In genomic region chr2:10142472-10143454, GRCm38 (mm10) we compare ENCODE assay signal across 9 mouse cellular contexts. TPM values are rescaled to one million over a fixed set of nuclear protein-coding genes. Genes with fewer than 3 reads are reported as not detected.
A peak's percentile ranks its signal among the peaks of the same experiment; 100 is the strongest.
DNase-seq lines count a peak whose midpoint lies in the region; ATAC-seq and TF ChIP-seq lines count a peak whose summit lies in the region.
"Had no signal": no experiment of that assay in that cellular context is flagged by ENCODE, and none has a peak within 500 bp of the region (broad histone marks: within the 10 kb centered on the region; RNA-seq: fewer than 3 reads in every experiment).

No protein-coding gene starts in this region.

- no peak overlapping the region for H3K27ac ChIP-seq in ES-E14 (ENCODE audit: insufficient read depth, low read depth, low read length, poor library complexity, severe bottlenecking)
- H3K27ac ChIP-seq in forebrain, embryonic 13.5 days: no peak overlapping the region
- H3K27ac ChIP-seq in hindbrain, embryonic 10.5 days: no peak overlapping the region
- no peak overlapping the region for H3K27ac ChIP-seq in lung, embryonic 15.5 days
- H3K27ac ChIP-seq: macrophage had no signal

- peaks cover 5% of the 10 kb centered on the region; the same call in 1 of the 2 replicates for H3K27me3 ChIP-seq in forebrain, embryonic 13.5 days
- H3K27me3 ChIP-seq in hindbrain, embryonic 10.5 days (ENCODE audit: insufficient read depth, poor library complexity, severe bottlenecking): peaks cover 7% of the 10 kb centered on the region; the same call in 1 of the 2 replicates
- H3K27me3 ChIP-seq in lung, embryonic 15.5 days: no peaks in the 10 kb centered on the region

- ATAC-seq in forebrain, embryonic 13.5 days: peak; percentile 84
- ATAC-seq in lung, embryonic 15.5 days (ENCODE audit: borderline replicate concordance, extremely low read depth, low FRiP score, low TSS enrichment): peak; percentile 69; the same call in 1 of the 2 replicates

- in situ Hi-C loops in ES-E14 (cut with MboI; ENCODE audit: low sequenced_read_pairs in 2 of 2, unreplicated experiment in 2 of 2): no loop called here

- H3K4me2 ChIP-seq in forebrain, embryonic 13.5 days: no peak overlapping the region
- H3K4me2 ChIP-seq in lung, embryonic 15.5 days: no peak overlapping the region

- no peaks in the 10 kb centered on the region for H3K4me1 ChIP-seq in ES-E14 (ENCODE audit: control insufficient read depth in 2 of 2, insufficient read depth in 2 of 2, low read length in 2 of 2, poor library complexity in 1 of 2)
- no peaks in the 10 kb centered on the region for H3K4me1 ChIP-seq in forebrain, embryonic 13.5 days
- H3K4me1 ChIP-seq in hindbrain, embryonic 10.5 days (replicated peaks): peaks cover 5% of the 10 kb centered on the region; the same call in 1 of the 2 replicates
- no peaks in the 10 kb centered on the region; the same call in 1 of the 2 replicates for H3K4me1 ChIP-seq in lung, embryonic 15.5 days

- WGBS in forebrain, embryonic 13.5 days: 34% methylated on average over 8 of the region's 8 CpGs
- 35% methylated on average over 8 of the region's 8 CpGs for WGBS in hindbrain, embryonic 10.5 days
- WGBS in lung, embryonic 15.5 days: 37% methylated on average over 8 of the region's 8 CpGs

- no peak overlapping the region for H3K9ac ChIP-seq in ES-E14 (ENCODE audit: insufficient read depth, low read depth, low read length, poor library complexity, severe bottlenecking)
- no peak overlapping the region for H3K9ac ChIP-seq in forebrain, embryonic 13.5 days
- no peak overlapping the region for H3K9ac ChIP-seq in lung, embryonic 15.5 days

- H3K9me3 ChIP-seq in ES-E14 (ENCODE audit: control insufficient read depth, insufficient read depth, low read depth, low read length): no peaks in the 10 kb centered on the region
- no peaks in the 10 kb centered on the region for H3K9me3 ChIP-seq in forebrain, embryonic 13.5 days (replicated peaks)
- no peaks in the 10 kb centered on the region for H3K9me3 ChIP-seq in hindbrain, embryonic 10.5 days
- no peaks in the 10 kb centered on the region for H3K9me3 ChIP-seq in lung, embryonic 15.5 days

- H3K4me3 ChIP-seq in ES-E14 (ENCODE audit: insufficient read depth in 1 of 2, low read depth in 1 of 2, low read length in 2 of 2, poor library complexity in 1 of 2, severe bottlenecking in 1 of 2): no peak overlapping the region
- no peak overlapping the region for H3K4me3 ChIP-seq in forebrain, embryonic 13.5 days
- no peak overlapping the region for H3K4me3 ChIP-seq in hindbrain, embryonic 10.5 days
- H3K4me3 ChIP-seq in lung, embryonic 15.5 days: no peak overlapping the region

- H3K36me3 ChIP-seq in ES-E14 (ENCODE audit: control insufficient read depth, insufficient read depth, low read length, poor library complexity, severe bottlenecking): no peaks in the 10 kb centered on the region
- H3K36me3 ChIP-seq in forebrain, embryonic 13.5 days (ENCODE audit: poor library complexity, severe bottlenecking): no peaks in the 10 kb centered on the region
- H3K36me3 ChIP-seq in hindbrain, embryonic 10.5 days: no peaks in the 10 kb centered on the region
- H3K36me3 ChIP-seq in lung, embryonic 15.5 days: no peaks in the 10 kb centered on the region

- DNase-seq in ES-E14 (ENCODE audit: low read depth, low spot score): peak; percentile 74
- DNase-seq in c-Kit-positive CD71-negative TER-119-negative erythroid progenitor cells, embryonic 14.5 days (ENCODE audit: low read depth): peak; percentile 85
- peak; percentile 70 for DNase-seq in hindbrain, embryonic 10.5 days (ENCODE audit: low spot score)
- peak; percentile 62 to 63 for DNase-seq in layer of hippocampus, adult 8-10 months (ENCODE audit: low spot score in 2 of 2)
- DNase-seq in ovary, postnatal 14 days (ENCODE audit: low spot score): peak; percentile 46
- peak; percentile 46 to 53 for DNase-seq in thymus, postnatal 36 days

TF ChIP-seq in ES-E14, 5 proteins besides CTCF, POLR2A, EP300 and RAD21:
- no peak for TF ChIP-seq CHD2 (IDR thresholded peaks at IDR 0.05; ENCODE audit: low read depth, low read length)
- TF ChIP-seq ZC3H11A (IDR thresholded peaks at IDR 0.05; ENCODE audit: borderline replicate concordance, low read depth, low read length): peak; percentile 42; the same call in 1 of the 2 replicates

RNA-seq across cellular contexts. Expression of gene Itih5, which starts 10.6 kb away (rescaled TPM):
- total RNA-seq in ES-E14 (2012; rRNA removed): 0.63 and 0.76 TPM in 2 replicates
- 2.0 and 2.4 TPM in 2 replicates for polyA plus RNA-seq in forebrain, embryonic 13.5 days (2015; fragmentation: Nextera tagmentation; extraction: Ambion mirVana)
- 3.8 and 5.6 TPM in 2 replicates for polyA plus RNA-seq in hindbrain, embryonic 10.5 days (2016; fragmentation: Nextera tagmentation; extraction: Ambion mirVana)
- total RNA-seq in layer of hippocampus, adult 8-10 months (2022): 10 to 100 TPM; 12.7 to 14.1 (median 13.4) TPM
- polyA plus RNA-seq in lung, embryonic 15.5 days (2015; fragmentation: Nextera tagmentation; extraction: Ambion mirVana): 4.8 and 5.1 TPM in 2 replicates

RNA-seq across cellular contexts. Expression of gene Itih2, which starts 11.6 kb away (rescaled TPM):
- total RNA-seq in ES-E14 (2012; rRNA removed): not detected in 2 replicates
- 0.41 and 0.53 TPM in 2 replicates for polyA plus RNA-seq in forebrain, embryonic 13.5 days (2015; fragmentation: Nextera tagmentation; extraction: Ambion mirVana)
- 0.10 and 0.22 TPM in 2 replicates for polyA plus RNA-seq in hindbrain, embryonic 10.5 days (2016; fragmentation: Nextera tagmentation; extraction: Ambion mirVana)
- total RNA-seq in layer of hippocampus, adult 8-10 months (2022): 1 to 10 TPM; 1.6 to 2.7 (median 2.1) TPM
- polyA plus RNA-seq in lung, embryonic 15.5 days (2015; fragmentation: Nextera tagmentation; extraction: Ambion mirVana): 2.9 and 4.1 TPM in 2 replicates
- polyA plus RNA-seq: macrophage had no signal
